Mouse (Mus musculus) liver, embryonic 14.5 days (tissue): ENCODE data around the gene Gm45021.

Source experiments
- CTCF ChIP-seq: IDR thresholded peaks from 2 replicates; pipeline ENCODE4 v1.5.1; 2016; ENCODE audit warnings: antibody characterized with exemption, low read depth, control low read depth
- EP300 ChIP-seq: IDR thresholded peaks from 2 replicates; pipeline ENCODE4 v1.6.1; 2016; ENCODE audit warnings: antibody characterized with exemption, low read depth

- TF ChIP-seq CTCF, result no peak
- no peak for TF ChIP-seq EP300
These were observed 69.3 kb downstream of the Gm45021 start for GRCm38 (mm10) chr6:48658721-48659120.
